Mouse (Mus musculus): ENCODE results near the gene Rfx2.

DNA sequence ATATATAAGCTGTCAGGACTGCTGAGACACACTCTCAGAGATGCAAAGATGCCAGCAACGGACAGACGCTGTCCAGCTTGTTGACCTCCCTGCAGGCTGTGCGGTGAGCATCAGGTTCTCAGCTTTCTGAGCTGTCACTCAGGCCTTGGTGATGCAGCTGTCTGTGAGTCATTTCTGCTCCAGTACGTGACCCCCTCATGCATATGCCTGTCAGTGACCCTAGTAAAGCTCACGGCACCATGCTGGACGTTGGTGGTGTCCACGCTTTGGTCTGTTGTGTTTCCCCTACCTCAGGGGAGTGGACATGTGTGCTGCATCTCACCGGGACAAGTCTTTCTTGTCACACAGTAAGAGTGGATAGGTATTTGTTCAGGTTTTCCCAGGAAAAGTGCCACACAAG, 41.0 kb upstream of the Rfx2 start:
- TF ChIP-seq CTCF (conservative IDR thresholded peaks at IDR 0.05; ENCODE audit: low read length) = no peak
- no peak for TF ChIP-seq POU5F1 (IDR thresholded peaks at IDR 0.05; ENCODE audit: borderline replicate concordance, low read length)
